Mouse (Mus musculus): ENCODE results near the gene Tor3a. TPM values are rescaled to one million over a fixed set of nuclear protein-coding genes. Genes with fewer than 3 reads are reported as not detected.
A peak's percentile ranks its signal among the peaks of the same experiment; 100 is the strongest.

Tor3a gene
- total RNA-seq (2022): 1 to 10 TPM; 5.8 to 8.1 (median 7.8) TPM

GRCm38 (mm10) chr1:156674195-156675000 is at the start of gene Tor3a:
Tor3a (minus strand) TSS chr1:156674356.
- no peak for DNase-seq (ENCODE audit: low spot score in 2 of 2)

GRCm38 (mm10) chr1:156722089-156722488 is 47.9 kb upstream of the Tor3a start:
- DNase-seq (ENCODE audit: low spot score in 2 of 2): no peak

DNA sequence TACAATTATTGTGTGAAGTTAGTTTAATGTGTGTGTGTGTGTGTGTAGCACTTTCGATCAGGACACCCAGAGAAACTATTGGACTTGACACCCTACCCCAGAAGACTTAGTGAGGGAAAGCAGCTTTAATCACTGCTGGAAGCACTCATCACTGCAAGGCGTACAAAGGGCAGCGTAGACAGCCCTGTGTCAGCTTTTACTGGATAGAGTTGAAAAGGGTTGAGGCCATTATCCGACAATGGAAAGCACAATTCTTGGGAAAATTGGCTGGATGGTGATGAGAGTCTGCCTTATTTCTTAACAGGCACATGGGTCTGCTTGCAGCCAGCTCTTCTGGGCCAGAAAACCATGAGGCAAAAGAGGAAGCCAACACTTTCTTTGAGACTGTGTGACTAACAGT is 45.9 kb upstream of the Tor3a start:
- no peak for DNase-seq (ENCODE audit: low spot score in 2 of 2)

GRCm38 (mm10) chr1:156718950-156719805 is 45.0 kb upstream of the Tor3a start, which contains the start of gene Fam20b:
Fam20b (minus strand) TSS chr1:156719086.
- DNase-seq (ENCODE audit: low spot score in 2 of 2): peak; percentile 88 to 97

GRCm38 (mm10) chr1:156718286-156718949 is 44.3 kb upstream of the Tor3a start:
- DNase-seq (ENCODE audit: low spot score in 2 of 2): peak in 1 of 2 experiments; percentile 33

DNA sequence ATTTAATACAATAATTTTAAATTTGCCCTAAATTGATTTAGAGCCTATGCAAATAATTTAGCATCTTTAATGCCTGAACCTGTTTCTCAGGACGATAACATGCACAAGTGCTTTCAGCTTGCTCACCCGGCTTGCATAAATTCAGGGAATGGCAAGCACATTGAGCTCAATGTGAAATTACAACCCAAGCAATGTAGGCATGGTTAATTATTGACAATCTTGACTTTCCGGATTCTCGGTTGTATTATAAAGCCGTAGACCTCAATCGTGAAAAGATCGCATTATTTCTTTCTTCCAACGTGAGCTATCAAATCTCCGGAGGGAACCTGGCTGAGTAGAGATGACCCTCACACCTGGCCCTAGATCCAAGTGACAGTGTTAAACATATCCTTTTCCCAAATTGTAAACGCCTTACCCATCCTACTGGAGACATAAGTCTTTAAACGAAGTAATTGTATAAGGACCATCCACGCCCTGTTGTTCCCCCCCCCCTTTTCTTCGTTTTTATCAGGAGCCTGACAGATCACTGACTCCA is 43.7 kb upstream of the Tor3a start:
- no peak for DNase-seq (ENCODE audit: low spot score in 2 of 2)

GRCm38 (mm10) chr1:156716681-156717080 is 42.5 kb upstream of the Tor3a start:
- no peak for DNase-seq (ENCODE audit: low spot score in 2 of 2)

DNA sequence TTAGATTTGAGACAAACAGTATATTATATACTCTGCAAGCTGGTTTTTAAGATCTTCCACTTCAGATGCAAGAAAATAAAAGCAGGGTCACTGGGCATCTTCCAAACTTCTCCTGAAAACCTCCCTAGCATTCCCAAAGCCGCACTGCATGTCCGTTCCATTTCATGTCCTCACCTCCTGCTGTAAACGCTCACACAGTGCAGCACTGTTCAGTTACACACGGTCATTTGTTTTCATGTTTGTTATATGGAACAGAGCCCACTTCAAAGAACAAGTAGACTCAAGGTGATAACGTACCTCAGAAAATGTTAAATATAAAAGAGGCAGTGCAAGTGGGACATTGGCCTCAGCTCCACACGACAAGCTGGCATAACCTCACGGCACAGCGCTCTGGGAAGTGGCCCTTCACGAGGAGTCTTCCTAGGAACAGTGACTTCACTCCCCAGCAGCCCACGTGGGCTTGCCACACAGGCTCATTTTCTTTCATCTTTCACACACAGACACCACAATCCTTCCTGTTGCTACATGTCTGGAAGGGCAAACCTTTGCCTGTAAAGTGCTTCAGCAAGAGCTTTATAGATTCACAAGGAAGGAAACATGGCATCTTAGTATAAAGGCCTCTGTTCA is 36.4 kb upstream of the Tor3a start:
- DNase-seq (ENCODE audit: low spot score in 2 of 2): no peak

DNA sequence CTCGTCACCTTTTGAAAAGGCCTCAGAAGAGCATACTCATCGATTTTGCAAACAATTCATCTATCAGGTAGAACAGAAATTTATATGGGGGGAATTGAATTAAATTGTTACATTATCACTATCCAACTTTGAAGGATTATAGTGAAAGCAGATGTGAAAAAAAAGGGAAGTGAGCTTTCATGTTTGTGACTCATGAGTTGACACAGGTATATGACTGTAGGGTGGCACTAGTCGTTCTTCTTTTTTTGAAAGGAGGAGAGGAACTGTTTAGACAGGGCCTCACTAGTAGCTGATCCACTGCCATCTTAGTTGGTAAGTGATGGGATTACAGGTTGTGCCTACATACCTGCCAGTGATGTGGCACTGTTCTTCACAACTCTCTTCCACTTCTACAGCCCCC is 34.5 kb upstream of the Tor3a start:
- DNase-seq (ENCODE audit: low spot score in 2 of 2): no peak

DNA sequence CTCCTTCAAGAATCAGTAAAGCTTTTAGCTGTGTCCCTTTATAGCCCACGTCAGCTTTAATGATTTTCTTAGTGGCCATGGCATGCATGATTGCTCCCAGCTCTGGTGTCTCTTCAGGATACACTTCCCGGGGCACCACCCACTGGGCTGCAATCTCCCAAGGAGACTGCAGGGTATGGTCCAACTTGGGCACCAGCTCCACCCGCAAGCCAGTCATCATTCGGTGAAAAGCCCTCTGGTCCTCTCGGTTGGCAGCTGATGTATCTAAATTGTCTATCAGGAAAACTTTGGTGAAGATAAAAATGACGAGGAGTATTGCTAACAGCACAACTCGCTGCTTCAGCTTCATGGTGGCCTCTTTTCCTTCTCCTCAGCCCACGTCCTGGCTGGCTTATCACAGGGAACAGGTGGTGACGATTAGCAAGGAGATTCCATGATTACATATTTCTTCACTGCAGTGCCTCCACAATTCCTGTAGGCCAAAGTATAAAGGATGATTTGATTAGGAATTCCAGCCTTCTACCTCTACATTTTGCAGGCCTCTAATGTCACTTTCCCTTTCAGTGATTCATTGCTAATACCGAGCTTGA is 31.6 kb upstream of the Tor3a start:
- no peak for DNase-seq (ENCODE audit: low spot score in 2 of 2)

- no peak for DNase-seq (ENCODE audit: low spot score in 2 of 2)
Measured at GRCm38 (mm10) chr1:156703444-156703843, 29.3 kb upstream of the Tor3a start.

GRCm38 (mm10) chr1:156702151-156702550 is 28.0 kb upstream of the Tor3a start:
- no peak for DNase-seq (ENCODE audit: low spot score in 2 of 2)

DNA sequence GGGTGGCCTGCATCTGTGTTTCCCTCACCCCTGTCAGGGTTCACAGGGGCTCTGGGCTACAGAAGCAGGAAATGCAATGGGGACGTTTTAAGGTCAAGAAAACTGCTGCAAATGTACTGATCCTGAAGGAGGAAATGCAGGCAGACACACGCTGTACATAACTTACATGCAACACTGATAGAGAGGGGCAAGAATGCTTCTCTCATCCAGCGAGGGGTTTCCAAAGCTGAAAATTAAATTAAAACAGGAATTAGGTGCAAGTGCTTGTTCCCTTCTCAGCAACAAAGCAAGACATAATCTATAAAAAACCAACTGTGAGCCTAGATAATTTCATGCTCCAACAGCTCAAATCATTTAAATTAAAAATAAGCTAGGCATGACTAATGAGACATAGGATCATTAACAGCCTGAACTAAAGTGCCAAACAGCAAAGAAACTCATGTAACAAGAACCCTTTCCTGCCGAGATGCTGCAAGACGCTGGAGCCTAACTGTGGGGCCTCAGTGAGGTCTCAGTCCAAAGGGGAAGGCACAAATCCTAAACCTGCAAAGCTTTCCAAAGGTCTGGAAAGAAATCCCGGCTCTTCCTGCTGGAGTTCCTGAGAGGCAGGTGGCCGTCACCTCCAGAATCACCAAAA is 12.0 kb upstream of the Tor3a start:
- no peak for DNase-seq (ENCODE audit: low spot score in 2 of 2)

DNA sequence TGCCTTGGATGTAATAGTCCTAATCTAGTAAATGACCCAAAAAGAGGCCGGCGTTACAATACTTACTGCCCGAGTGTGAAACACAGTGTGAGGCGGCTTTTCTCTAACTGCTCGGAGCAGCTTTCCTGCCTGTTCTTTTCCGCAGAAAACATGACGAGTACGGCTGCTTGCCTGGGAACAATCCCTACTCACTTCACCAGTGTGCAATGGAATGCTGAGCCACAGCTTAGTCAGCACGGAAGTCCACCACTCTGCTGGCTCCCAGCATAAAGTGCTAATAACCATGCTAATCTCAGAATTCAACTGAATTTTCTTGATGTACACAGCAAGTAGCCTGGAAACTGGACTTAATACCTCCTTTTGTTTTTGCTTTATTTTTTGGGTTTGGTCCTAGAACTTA is 5.4 kb upstream of the Tor3a start:
- no peak for DNase-seq (ENCODE audit: low spot score in 2 of 2)

DNA sequence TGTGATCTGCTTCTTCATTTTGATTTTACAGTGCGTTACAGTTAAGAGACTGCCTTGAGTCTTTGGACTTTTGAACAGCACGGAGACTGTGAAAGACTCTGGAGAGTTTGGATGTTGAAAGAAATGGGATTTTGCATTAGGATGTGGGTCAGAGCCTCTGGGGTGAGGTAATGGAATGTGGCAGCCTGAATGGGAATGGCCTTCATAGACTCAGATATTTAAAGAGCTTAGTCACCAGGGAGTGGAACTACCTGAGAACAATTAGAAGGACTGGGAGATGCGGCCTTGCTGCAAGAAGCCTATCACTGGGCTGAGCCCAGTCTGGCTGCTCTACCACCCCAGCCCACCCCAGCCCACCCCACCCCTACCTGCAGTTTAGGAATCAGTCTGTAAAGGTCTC is 3.1 kb upstream of the Tor3a start:
- DNase-seq (ENCODE audit: low spot score in 2 of 2): no peak

- no peak for DNase-seq (ENCODE audit: low spot score in 2 of 2)
Measured at GRCm38 (mm10) chr1:156676596-156676995, 2.4 kb upstream of the Tor3a start.

GRCm38 (mm10) chr1:156676171-156676570 is 2.0 kb upstream of the Tor3a start:
- peak in 1 of 2 experiments; percentile 39 for DNase-seq (ENCODE audit: low spot score in 2 of 2)

GRCm38 (mm10) chr1:156673476-156674194 is 521 bp downstream of the Tor3a start:
- DNase-seq (ENCODE audit: low spot score in 2 of 2): peak in 1 of 2 experiments; percentile 28

- no peak for DNase-seq (ENCODE audit: low spot score in 2 of 2)
Measured at GRCm38 (mm10) chr1:156672720-156673475, 1.3 kb downstream of the Tor3a start.

All from left cerebral cortex, adult 8-10 months (tissue).